8 mouse cellular contexts compared by ENCODE assay signal in the genomic region with DNA sequence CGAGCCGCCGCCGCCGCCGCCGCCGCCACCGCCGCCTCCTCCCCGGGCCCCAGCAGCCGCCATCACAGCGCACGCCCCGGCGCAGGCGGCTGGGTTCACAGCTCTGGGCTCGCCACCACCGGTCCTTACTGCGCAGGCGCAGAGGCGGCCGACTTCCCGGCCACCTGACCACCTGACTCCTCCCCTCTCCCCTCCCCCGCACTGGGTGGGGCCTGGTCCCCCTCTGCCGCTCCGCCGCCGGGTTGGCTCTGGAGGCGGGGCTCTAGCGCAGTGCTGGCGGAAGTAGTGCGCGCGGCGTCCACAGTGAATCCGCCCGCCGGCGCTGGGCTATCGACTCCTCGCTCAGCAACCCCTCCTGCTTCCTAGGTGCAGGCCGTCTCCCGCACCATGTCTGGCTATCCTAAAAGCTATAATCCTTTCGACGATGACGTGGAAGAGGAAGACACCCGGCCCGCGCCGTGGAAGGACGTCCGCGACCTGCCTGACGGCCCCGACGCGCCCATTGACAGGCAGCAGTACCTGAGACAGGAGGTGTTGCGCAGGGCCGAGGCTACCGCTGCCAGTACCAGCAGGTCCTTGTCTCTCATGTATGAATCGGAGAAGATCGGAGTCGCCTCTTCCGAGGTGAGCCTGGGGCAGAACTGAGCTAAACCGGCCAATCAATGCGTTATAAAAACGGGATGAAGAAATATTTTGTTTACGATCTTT. TPM values are rescaled to one million over a fixed set of nuclear protein-coding genes. Genes with fewer than 3 reads are reported as not detected.
A peak's percentile ranks its signal among the peaks of the same experiment; 100 is the strongest.
DNase-seq lines count a peak whose midpoint lies in the region; ATAC-seq and TF ChIP-seq lines count a peak whose summit lies in the region.

A gene (plus strand): TSS at position 251 of the 708 bp plus-strand sequence.
A gene (minus strand): TSS at position 579 of the 708 bp plus-strand sequence.

- DNase-seq in 3T3-L1 (ENCODE audit: low read depth, low spot score): peak; percentile 99
- DNase-seq in adrenal gland, postnatal 4 days (ENCODE audit: low spot score in 2 of 2): peak; percentile 99 to 100
- peak; percentile 99 for DNase-seq in embryonic facial prominence, embryonic 14.5 days (ENCODE audit: low spot score)
- peak; percentile 100 for DNase-seq in heart, adult 2 months
- DNase-seq in kidney, adult 8-10 months: peak; percentile 99 to 100
- DNase-seq in spleen, postnatal 10 days (ENCODE audit: low spot score in 2 of 2): peak; percentile 99 to 100

- no peak for TF ChIP-seq CTCF in heart, adult 2 months (IDR thresholded peaks at IDR 0.05)

- peaks cover 5% of the 10 kb centered on the region; the same call in 1 of the 2 replicates for H3K79me2 ChIP-seq in heart, adult 2 months (replicated peaks; ENCODE audit: control insufficient read depth, insufficient read depth, low read length)

- intact Hi-C loops in heart, adult 2 months (cut with DNase I): loop anchor here (1.0 to 5.0 kb wide), 4 partner anchors 27 to 316 kb away; a partner anchor contains a TSS

- H3K4me3 ChIP-seq in embryonic facial prominence, embryonic 14.5 days (ENCODE audit: low read depth, low read length): peak within 1 kb of the TSS; percentile 84
- H3K4me3 ChIP-seq in heart, adult 2 months: peak within 1 kb of the TSS; percentile 76
- H3K4me3 ChIP-seq in limb, embryonic 13.5 days: peak within 1 kb of the TSS; percentile 82
- H3K4me3 ChIP-seq in midbrain, embryonic 16.5 days (ENCODE audit: low read depth, low read length): peak within 1 kb of the TSS; percentile 66

- peak; percentile 74 for TF ChIP-seq POLR2A in heart, adult 2 months (IDR thresholded peaks at IDR 0.05; ENCODE audit: insufficient read depth, low read depth, low read length)

- H3K9ac ChIP-seq in embryonic facial prominence, embryonic 14.5 days (ENCODE audit: low read depth, low read length): peak within 1 kb of the TSS; percentile 83
- peak within 1 kb of the TSS; percentile 84 for H3K9ac ChIP-seq in heart, adult 2 months (ENCODE audit: low read depth, low read length)
- H3K9ac ChIP-seq in limb, embryonic 13.5 days: peak within 1 kb of the TSS; percentile 82
- peak within 1 kb of the TSS; percentile 83 for H3K9ac ChIP-seq in midbrain, embryonic 16.5 days (ENCODE audit: low read depth, low read length)

- no peak for TF ChIP-seq EP300 in heart, adult 2 months (IDR thresholded peaks at IDR 0.05; ENCODE audit: insufficient read depth, low read depth, low read length)

- peaks cover 13% of the 10 kb centered on the region for H3K4me1 ChIP-seq in embryonic facial prominence, embryonic 14.5 days (ENCODE audit: control insufficient read depth, insufficient read depth, low read length)
- H3K4me1 ChIP-seq in heart, adult 2 months (ENCODE audit: control insufficient read depth, insufficient read depth, low read length): peaks cover 12% of the 10 kb centered on the region
- H3K4me1 ChIP-seq in limb, embryonic 13.5 days: peaks cover 27% of the 10 kb centered on the region
- H3K4me1 ChIP-seq in midbrain, embryonic 16.5 days (ENCODE audit: control insufficient read depth, insufficient read depth, low read length): peaks cover 30% of the 10 kb centered on the region

- H3K9me3 ChIP-seq in embryonic facial prominence, embryonic 14.5 days (ENCODE audit: control insufficient read depth, low read length): no peaks in the 10 kb centered on the region
- H3K9me3 ChIP-seq in limb, embryonic 13.5 days: no peaks in the 10 kb centered on the region
- no peaks in the 10 kb centered on the region for H3K9me3 ChIP-seq in midbrain, embryonic 16.5 days (replicated peaks; ENCODE audit: control insufficient read depth, low read length, poor library complexity, severe bottlenecking)

- H3K4me2 ChIP-seq in embryonic facial prominence, embryonic 14.5 days (ENCODE audit: low read depth, low read length): peak within 1 kb of the TSS; percentile 67
- peak within 1 kb of the TSS; percentile 80 for H3K4me2 ChIP-seq in limb, embryonic 13.5 days (replicated peaks)
- peak within 1 kb of the TSS; percentile 66 for H3K4me2 ChIP-seq in midbrain, embryonic 16.5 days (ENCODE audit: low read length)

- H3K27ac ChIP-seq in embryonic facial prominence, embryonic 14.5 days (replicated peaks; ENCODE audit: low read depth, low read length): peak within 1 kb of the TSS; percentile 68; the same call in 1 of the 2 replicates
- H3K27ac ChIP-seq in heart, adult 2 months: peak within 1 kb of the TSS; percentile 89
- H3K27ac ChIP-seq in limb, embryonic 13.5 days: peak within 1 kb of the TSS; percentile 70; the same call in 1 of the 2 replicates
- H3K27ac ChIP-seq in midbrain, embryonic 16.5 days (ENCODE audit: low read length): peak within 1 kb of the TSS; percentile 90

- peak; percentile 98 for ATAC-seq in embryonic facial prominence, embryonic 14.5 days (ENCODE audit: low read depth)
- peak; percentile 98 for ATAC-seq in limb, embryonic 13.5 days (ENCODE audit: low FRiP score, low read depth)
- peak; percentile 98 for ATAC-seq in midbrain, embryonic 16.5 days

- WGBS in embryonic facial prominence, embryonic 14.5 days: 1% methylated on average over 30 of the region's 69 CpGs
- under 1% methylated on average over 60 of the region's 69 CpGs for WGBS in heart, adult 2 months
- WGBS in limb, embryonic 13.5 days: under 1% methylated on average over 59 of the region's 69 CpGs
- whole genome bisulfite sequencing in midbrain, embryonic 16.5 days: under 1% methylated on average over 66 of the region's 69 CpGs

- peaks cover 8% of the 10 kb centered on the region; the same call in 1 of the 2 replicates for H3K36me3 ChIP-seq in embryonic facial prominence, embryonic 14.5 days (ENCODE audit: control insufficient read depth, insufficient read depth, low read length)
- no peaks in the 10 kb centered on the region for H3K36me3 ChIP-seq in heart, adult 2 months (ENCODE audit: control insufficient read depth, insufficient read depth, low read length)
- H3K36me3 ChIP-seq in limb, embryonic 13.5 days: peaks cover 12% of the 10 kb centered on the region
- no peaks in the 10 kb centered on the region for H3K36me3 ChIP-seq in midbrain, embryonic 16.5 days (ENCODE audit: control insufficient read depth, insufficient read depth, low read length)

- H3K27me3 ChIP-seq in embryonic facial prominence, embryonic 14.5 days (replicated peaks; ENCODE audit: control insufficient read depth, insufficient read depth, low read length): no peaks in the 10 kb centered on the region
- H3K27me3 ChIP-seq in heart, adult 2 months (ENCODE audit: control insufficient read depth, insufficient read depth, low read length): no peaks in the 10 kb centered on the region
- H3K27me3 ChIP-seq in limb, embryonic 13.5 days: no peaks in the 10 kb centered on the region
- H3K27me3 ChIP-seq in midbrain, embryonic 16.5 days (ENCODE audit: control insufficient read depth, insufficient read depth, low read depth, low read length): no peaks in the 10 kb centered on the region

RNA-seq across cellular contexts. Expression of the first gene that starts in this region (rescaled TPM):
- total RNA-seq in adrenal gland, postnatal 4 days (2021): 10 to 100 TPM; 22.9 TPM
- polyA plus RNA-seq in embryonic facial prominence, embryonic 14.5 days (2014; fragmentation: Nextera tagmentation; extraction: Ambion mirVana): 7.3 and 7.6 TPM in 2 replicates
- 10 to 100 TPM; 15.5 to 17.0 TPM for total RNA-seq in heart, adult 2 months (2021)
- 5.0 and 8.1 TPM in 2 replicates for polyA plus RNA-seq in heart, adult 2 months (2012; rRNA removed)
- polyA plus RNA-seq in limb, embryonic 13.5 days (2015; fragmentation: Nextera tagmentation; extraction: Ambion mirVana): 13.9 and 14.0 TPM in 2 replicates
- polyA plus RNA-seq in midbrain, embryonic 16.5 days (2015; fragmentation: Nextera tagmentation; extraction: Ambion mirVana): 26.0 and 30.9 TPM in 2 replicates

RNA-seq across cellular contexts. Expression of the second gene that starts in this region (rescaled TPM):
- total RNA-seq in adrenal gland, postnatal 4 days (2021): 10 to 100 TPM; 65.0 to 70.9 TPM
- 29.9 and 30.7 TPM in 2 replicates for polyA plus RNA-seq in embryonic facial prominence, embryonic 14.5 days (2014; fragmentation: Nextera tagmentation; extraction: Ambion mirVana)
- 10 to 100 TPM; 56.4 to 57.1 TPM for total RNA-seq in heart, adult 2 months (2021)
- polyA plus RNA-seq in heart, adult 2 months (2012; rRNA removed): 49.0 and 61.2 TPM in 2 replicates
- 35.0 and 35.6 TPM in 2 replicates for polyA plus RNA-seq in limb, embryonic 13.5 days (2015; fragmentation: Nextera tagmentation; extraction: Ambion mirVana)
- 73.7 and 74.8 TPM in 2 replicates for polyA plus RNA-seq in midbrain, embryonic 16.5 days (2015; fragmentation: Nextera tagmentation; extraction: Ambion mirVana)

Comparison
In these comparisons a context has a peak if more than half of its experiments do, and no peak if none do; other contexts are left out.
1. Peak in every context shown above with its lines: DNase-seq, ATAC-seq, H3K4me3 ChIP-seq and H3K27ac ChIP-seq.